Mouse (Mus musculus) gastrocnemius, postnatal 25 days (tissue): ENCODE data around the gene Ube2n. TPM values are rescaled to one million over a fixed set of nuclear protein-coding genes. Genes with fewer than 3 reads are reported as not detected.

ENCODE experiments used
- DNase-seq: peaks from one replicate; pipeline ENCODE4 v3.0.0; 2022
- microRNA-seq, 2 experiments: library from miRNA; unstranded; fragments of <30 nt; microRNA quantifications; one replicate each; pipeline ENCODE4 v1.2.0; 2021; ENCODE audit warnings: borderline replicate concordance in 2 of 2
- total RNA-seq, 2 experiments: library from RNA; stranded (reverse); gene quantifications; 1 replicate in 1 of 2; 2 replicates in 1 of 2; pipeline ENCODE4 v1.2.3; 2021

Gene Ube2n
- total RNA-seq, 2 experiments from 2014 or later, result 66.4 to 73.6 TPM

- DNase-seq, result no peak
These were observed 76.3 kb downstream of the Ube2n start for GRCm38 (mm10) chr10:95591257-95591656.

DNA sequence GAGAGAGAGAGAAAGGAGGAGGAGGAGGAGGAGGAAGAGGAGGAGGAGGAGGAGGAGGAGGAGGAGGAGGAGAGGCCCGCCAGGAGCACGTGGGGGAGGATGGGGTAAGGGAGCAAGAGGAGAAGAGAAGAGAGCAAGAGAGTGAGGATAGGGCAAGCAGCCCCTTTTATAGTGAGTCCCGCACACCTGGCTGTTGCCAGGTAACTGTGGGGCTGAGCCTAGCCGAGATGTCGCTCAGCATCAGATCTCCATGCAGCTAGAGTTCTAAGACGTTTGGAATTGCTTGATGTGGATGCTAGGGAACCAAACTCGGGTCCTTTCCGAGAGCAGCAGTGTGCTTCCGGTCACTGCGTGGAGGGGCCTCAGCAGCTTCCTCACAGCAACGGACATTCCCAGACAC lies 79.5 kb downstream of the Ube2n start:
- no peak for DNase-seq

Small RNA genes within 50 kb of the gene (microRNA-seq; reads per million reads assigned to microRNA genes)
- 9.6 to 19.8 reads per million in 2 experiments for gene Mir3058

Other genes starting within 250 kb of the Ube2n start
- gene Cradd, start 191.0 kb upstream of the Ube2n start, total RNA-seq, result 1 to 10 TPM; 8.3 to 8.5 TPM
- 10 to 100 TPM in 1 of 2 experiments, 1 to 10 TPM in 1; 5.0 to 12.4 TPM for gene Socs2, start 98.0 kb upstream of the Ube2n start, total RNA-seq
- 100 to 1,000 TPM; 285 to 318 TPM for gene Mrpl42, start 13.2 kb upstream of the Ube2n start, total RNA-seq
- gene Nudt4, start 49.0 kb downstream of the Ube2n start, total RNA-seq, result 100 to 1,000 TPM; 179 to 274 TPM
- not detected for gene Anapc15-ps, start 158.3 kb downstream of the Ube2n start, total RNA-seq